Comparison of ENCODE assay signal across 13 mouse cellular contexts in the genomic region with DNA sequence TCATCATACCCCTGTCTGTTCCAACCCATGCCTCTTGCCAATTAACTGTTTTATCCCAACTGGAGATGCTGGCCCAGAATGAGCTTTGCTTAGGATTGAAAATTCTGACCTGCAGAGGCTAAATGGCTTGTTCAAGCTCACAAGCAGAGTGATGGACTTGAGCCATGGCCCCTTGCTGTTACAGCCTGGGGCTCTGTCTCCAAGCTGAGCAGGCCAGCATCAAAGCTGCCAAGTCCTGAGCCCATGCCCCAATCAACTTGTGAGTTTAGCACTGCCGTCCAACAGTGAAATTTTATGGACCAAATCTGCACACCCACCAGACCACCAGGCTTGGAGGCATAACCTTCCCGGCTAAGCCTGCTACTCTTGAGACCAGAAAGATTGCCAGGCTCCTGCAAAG.
DNase-seq lines count a peak whose midpoint lies in the region; ATAC-seq lines count a peak whose summit lies in the region.
"Had no signal": no experiment of that assay in that cellular context is flagged by ENCODE, and none has a peak within 500 bp of the region (broad histone marks: within the 10 kb centered on the region; RNA-seq: fewer than 3 reads in every experiment).

No protein-coding gene starts in this region.

- intact Hi-C loops in left cerebral cortex, postnatal 4 days (cut with DNase I), result loop anchor here (5.0 to 10.0 kb wide), 2 partner anchors 261 to 584 kb away; no protein-coding TSS in a partner anchor

- WGBS in intestine, embryonic 16.5 days, result 58% methylated on average over 2 of the region's 2 CpGs
- 22% methylated on average over 2 of the region's 2 CpGs for WGBS in neural tube, embryonic 13.5 days

- H3K27ac ChIP-seq in intestine, embryonic 16.5 days (ENCODE audit: low read length), result 0 out of 2 replicates have a peak overlapping the region, but pooled peaks have one; percentile 0
- H3K27ac ChIP-seq in neural tube, embryonic 13.5 days (replicated peaks), result peak overlapping the region; percentile 72

- no peak overlapping the region for H3K4me3 ChIP-seq in intestine, embryonic 16.5 days (ENCODE audit: low read length)
- H3K4me3 ChIP-seq in neural tube, embryonic 13.5 days, result peak overlapping the region; percentile 86

- H3K4me2 ChIP-seq in intestine, embryonic 16.5 days (ENCODE audit: low read depth, low read length), result no peak overlapping the region
- peak overlapping the region; percentile 70 for H3K4me2 ChIP-seq in neural tube, embryonic 13.5 days

- ATAC-seq in intestine, embryonic 16.5 days, result no peak
- peak; percentile 40; the same call in 1 of the 2 replicates for ATAC-seq in neural tube, embryonic 13.5 days (ENCODE audit: low read depth)
- no peak for ATAC-seq in inflammation-experienced regulatory T-cells, adult 6 months

- peak; percentile 95 for DNase-seq in left cerebral cortex, postnatal 4 days
- no peak for DNase-seq in left cerebral cortex, adult 11 months (ENCODE audit: low spot score)
- peak; percentile 41 to 47 for DNase-seq in cerebellum, postnatal 36 days
- DNase-seq in spleen, postnatal 10 days (ENCODE audit: low spot score in 2 of 2), result no peak
- DNase-seq in ovary, postnatal 14 days (ENCODE audit: low spot score), result no peak
- DNase-seq: adrenal gland, postnatal 25 days; heart, postnatal 36 days; kidney, postnatal 36 days; lung, adult 18-20 months; thymus, postnatal 4 days had no signal

- H3K36me3 ChIP-seq in intestine, embryonic 16.5 days (ENCODE audit: control insufficient read depth, insufficient read depth, low read length), result no peaks in the 10 kb centered on the region
- no peaks in the 10 kb centered on the region for H3K36me3 ChIP-seq in neural tube, embryonic 13.5 days

- peaks cover 34% of the 10 kb centered on the region for H3K4me1 ChIP-seq in intestine, embryonic 16.5 days (ENCODE audit: control insufficient read depth, insufficient read depth, low read length)
- H3K4me1 ChIP-seq in neural tube, embryonic 13.5 days (replicated peaks), result peaks cover 95% of the 10 kb centered on the region

- no peak overlapping the region for H3K9ac ChIP-seq in intestine, embryonic 16.5 days (ENCODE audit: low read depth, low read length)
- H3K9ac ChIP-seq in neural tube, embryonic 13.5 days, result peak overlapping the region; percentile 43; the same call in 1 of the 2 replicates

- no peaks in the 10 kb centered on the region for H3K27me3 ChIP-seq in intestine, embryonic 16.5 days (replicated peaks; ENCODE audit: control insufficient read depth, insufficient read depth, low read length)
- no peaks in the 10 kb centered on the region for H3K27me3 ChIP-seq in neural tube, embryonic 13.5 days

- no peaks in the 10 kb centered on the region for H3K9me3 ChIP-seq in intestine, embryonic 16.5 days (ENCODE audit: control insufficient read depth, low read length)
- H3K9me3 ChIP-seq in neural tube, embryonic 13.5 days, result no peaks in the 10 kb centered on the region

Comparison
In these comparisons a context has a peak if more than half of its experiments do, and no peak if none do; other contexts are left out.
1. DNase-seq: peak in left cerebral cortex, postnatal 4 days (single experiment) and cerebellum, postnatal 36 days (2 of 2); none in left cerebral cortex, adult 11 months (single experiment), spleen, postnatal 10 days (0 of 2) and ovary, postnatal 14 days (single experiment).